Mouse (Mus musculus): ENCODE measurements around the gene Fbxl4.

GRCm38 (mm10) chr4:22383528-22384265 lies 26.4 kb downstream of the Fbxl4 start:
- no peak for TF ChIP-seq GATA1 (IDR thresholded peaks at IDR 0.05; ENCODE audit: low read length)
- no peak for TF ChIP-seq TAL1 (IDR thresholded peaks at IDR 0.05; ENCODE audit: low read length)

Data from erythroblast, embryonic 14.5 days (primary cell).